Mouse (Mus musculus): ENCODE data around the gene Nt5e.

The Nt5e gene

GRCm38 (mm10) chr9:88346857-88347256, 19.9 kb downstream of the Nt5e start:
- DNase-seq, result no peak

GRCm38 (mm10) chr9:88348623-88349022, 21.6 kb downstream of the Nt5e start:
- DNase-seq, result no peak

GRCm38 (mm10) chr9:88350317-88350716, 23.3 kb downstream of the Nt5e start:
- no peak for DNase-seq

GRCm38 (mm10) chr9:88351163-88351562, 24.2 kb downstream of the Nt5e start:
- DNase-seq, result no peak

GRCm38 (mm10) chr9:88352741-88353140, 25.7 kb downstream of the Nt5e start:
- no peak for DNase-seq

GRCm38 (mm10) chr9:88353459-88353858, 26.5 kb downstream of the Nt5e start:
- no peak for DNase-seq

GRCm38 (mm10) chr9:88357173-88357572, 30.2 kb downstream of the Nt5e start:
- DNase-seq, result no peak

- no peak for DNase-seq
Observed at GRCm38 (mm10) chr9:88359140-88359539, 32.1 kb downstream of the Nt5e start.

GRCm38 (mm10) chr9:88361211-88361909, 34.4 kb downstream of the Nt5e start:
- peak; percentile 44 for DNase-seq

- DNase-seq, result no peak
Observed at GRCm38 (mm10) chr9:88362055-88362850, 35.3 kb downstream of the Nt5e start.

GRCm38 (mm10) chr9:88363102-88363501, 36.1 kb downstream of the Nt5e start:
- no peak for DNase-seq

GRCm38 (mm10) chr9:88366308-88366707, 39.3 kb downstream of the Nt5e start:
- no peak for DNase-seq

- no peak for DNase-seq
Observed at GRCm38 (mm10) chr9:88366819-88367218, 39.8 kb downstream of the Nt5e start.

GRCm38 (mm10) chr9:88367322-88367721, 40.3 kb downstream of the Nt5e start:
- DNase-seq, result no peak

GRCm38 (mm10) chr9:88367751-88368150, 40.8 kb downstream of the Nt5e start:
- DNase-seq, result no peak

- DNase-seq, result no peak
Observed at GRCm38 (mm10) chr9:88368476-88368875, 41.5 kb downstream of the Nt5e start.

GRCm38 (mm10) chr9:88369666-88370065, 42.7 kb downstream of the Nt5e start:
- DNase-seq, result peak; percentile 26

GRCm38 (mm10) chr9:88371201-88371600, 44.2 kb downstream of the Nt5e start:
- no peak for DNase-seq

- no peak for DNase-seq
Observed at GRCm38 (mm10) chr9:88373001-88373400, 46.0 kb downstream of the Nt5e start.

- no peak for DNase-seq
Observed at GRCm38 (mm10) chr9:88377483-88377882, 50.5 kb downstream of the Nt5e start.

GRCm38 (mm10) chr9:88379057-88379456, 52.1 kb downstream of the Nt5e start:
- no peak for DNase-seq

GRCm38 (mm10) chr9:88380076-88380475, 53.1 kb downstream of the Nt5e start:
- DNase-seq, result no peak

GRCm38 (mm10) chr9:88380542-88380941, 53.5 kb downstream of the Nt5e start:
- DNase-seq, result no peak

- DNase-seq, result no peak
Observed at GRCm38 (mm10) chr9:88388826-88389225, 61.8 kb downstream of the Nt5e start.

Measured in lung, postnatal 14 days (tissue).